Mouse (Mus musculus) embryonic facial prominence, embryonic 15.5 days (tissue): ENCODE data around the gene Mob3a. TPM values are rescaled to one million over a fixed set of nuclear protein-coding genes. Genes with fewer than 3 reads are reported as not detected.
A peak's percentile ranks its signal among the peaks of the same experiment; 100 is the strongest.

ENCODE experiments used
- ATAC-seq: fragments of 200-750 bp; cut with Nextera tagmentation; 2 replicates; pipeline ENCODE4 v1.8.0; 2017; ENCODE audit warnings: low read depth, moderate TSS enrichment; ENCODE audit not compliant: insufficient number of reproducible peaks, low FRiP score, low TSS enrichment
- H3K27ac ChIP-seq: fragments of 300-500 bp; sonication (generic); replicated peaks from 2 replicates; pipeline ENCODE4 v1.5.1; 2015; ENCODE audit warnings: mild to moderate bottlenecking, inconsistent platforms
- H3K27me3 ChIP-seq: fragments of 300-500 bp; sonication (generic); 2 replicates; pipeline ENCODE4 v1.6.1; 2015; ENCODE audit warnings: inconsistent platforms
- H3K36me3 ChIP-seq: fragments of 300-500 bp; sonication (generic); 2 replicates; pipeline ENCODE4 v1.6.1; 2015; ENCODE audit warnings: mild to moderate bottlenecking, inconsistent platforms
- H3K4me1 ChIP-seq: fragments of 300-500 bp; sonication (generic); 2 replicates; pipeline ENCODE4 v1.6.1; 2015; ENCODE audit warnings: inconsistent platforms
- H3K4me2 ChIP-seq: fragments of 300-500 bp; sonication (generic); replicated peaks from 2 replicates; pipeline ENCODE4 v1.6.1; 2015; ENCODE audit warnings: mild to moderate bottlenecking, inconsistent platforms
- H3K4me3 ChIP-seq: fragments of 300-500 bp; sonication (generic); replicated peaks from 2 replicates; pipeline ENCODE4 v1.5.1; 2015; ENCODE audit warnings: mild to moderate bottlenecking, inconsistent platforms
- H3K9ac ChIP-seq: fragments of 300-500 bp; sonication (generic); 2 replicates; pipeline ENCODE4 v1.6.1; 2015; ENCODE audit warnings: inconsistent platforms
- H3K9me3 ChIP-seq: fragments of 300-500 bp; sonication (generic); replicated peaks from 2 replicates; pipeline ENCODE4 v1.6.1; 2016; ENCODE audit warnings: inconsistent platforms
- WGBS: fragments of 180-500 bp; shearing (Covaris S2); methylation state at CpG from one replicate; pipeline ENCODE4 v1.1.7; 2015; 5-methylcytosine and 5-hydroxymethylcytosine counted together
- polyA plus RNA-seq: library from polyadenylated mRNA; unstranded; fragments of >200 nt; fragmentation: Nextera tagmentation; extraction: Ambion mirVana; gene quantifications from 2 replicates; pipeline ENCODE4 v1.2.1, GENCODE M21; 2015

Gene Mob3a
- polyA plus RNA-seq, 1 experiment from 2014 or later = 51.8 TPM

DNA sequence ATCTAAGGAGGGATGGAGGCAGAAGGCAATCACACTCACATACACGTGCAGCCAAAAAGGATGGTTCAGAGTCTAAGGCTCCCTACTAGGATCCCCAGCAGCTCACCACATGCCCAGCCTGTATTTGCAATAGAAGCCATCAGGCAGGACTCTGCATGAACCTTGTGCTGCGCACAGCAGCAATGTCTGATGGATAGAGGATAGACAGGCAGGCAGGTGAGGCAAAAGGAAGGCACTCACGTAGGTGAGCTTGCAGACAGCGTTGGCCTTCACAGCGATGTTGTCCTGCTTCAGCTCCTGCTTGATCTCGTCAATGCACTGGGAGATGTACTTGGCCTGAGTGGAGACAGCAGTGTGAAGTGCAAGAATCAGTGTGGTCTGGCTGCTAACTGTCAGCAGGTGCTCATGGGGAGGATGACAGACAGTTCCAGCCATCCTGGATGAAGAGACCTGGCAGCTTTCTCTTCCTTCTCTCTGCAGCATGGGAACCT is 30.9 kb upstream of the Mob3a start:
- WGBS = 92% methylated on average over 6 of the region's 6 CpGs
- Histone ChIP-seq H3K4me3 (no peak overlapping the region), H3K36me3 (peaks cover 74% of the 10 kb centered on the region), H3K27me3 (no peaks in the 10 kb centered on the region), H3K4me2 (no peak overlapping the region), H3K9ac (no peak overlapping the region), H3K9me3 (no peaks in the 10 kb centered on the region), H3K27ac (no peak overlapping the region), H3K4me1 (peaks cover 7% of the 10 kb centered on the region; the same call in 1 of the 2 replicates)
- ATAC-seq = no peak

- Histone ChIP-seq H3K27ac (no peak overlapping the region), H3K9me3 (no peaks in the 10 kb centered on the region), H3K4me1 (no peaks in the 10 kb centered on the region), H3K9ac (no peak overlapping the region), H3K4me2 (no peak overlapping the region), H3K27me3 (no peaks in the 10 kb centered on the region), H3K36me3 (peaks cover 100% of the 10 kb centered on the region), H3K4me3 (no peak overlapping the region)
- WGBS = 82% methylated on average over 5 of the region's 5 CpGs
- ATAC-seq = no peak
Measured at GRCm38 (mm10) chr10:80727369-80728127, 25.8 kb upstream of the Mob3a start.

DNA sequence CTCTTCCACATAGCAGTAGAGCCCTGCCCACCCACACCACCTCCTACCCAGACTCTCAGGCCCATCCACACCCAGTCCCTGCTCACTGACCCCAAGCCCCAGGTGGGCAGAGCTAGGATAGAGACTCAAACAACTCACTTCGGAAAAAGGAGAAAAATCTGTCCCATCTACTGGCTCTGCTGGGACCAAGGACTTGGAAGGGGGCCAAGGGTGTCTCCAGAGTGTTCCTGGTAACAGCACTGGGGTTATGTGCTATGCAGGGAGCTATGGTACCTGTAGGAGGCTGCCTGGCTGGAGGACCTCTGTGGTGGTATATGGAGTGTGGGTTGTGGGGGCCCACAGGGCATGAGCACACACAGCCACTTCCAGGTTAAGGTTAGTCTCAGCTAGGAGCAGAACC is 15.5 kb upstream of the Mob3a start:
- Histone ChIP-seq H3K36me3 (peaks cover 100% of the 10 kb centered on the region), H3K4me3 (no peak overlapping the region), H3K4me2 (no peak overlapping the region), H3K9ac (no peak overlapping the region), H3K27ac (no peak overlapping the region), H3K4me1 (no peaks in the 10 kb centered on the region), H3K27me3 (no peaks in the 10 kb centered on the region), H3K9me3 (no peaks in the 10 kb centered on the region)
- no peak for ATAC-seq
- 88% methylated on average over 1 of the region's 1 CpGs for WGBS

- Histone ChIP-seq H3K27me3 (no peaks in the 10 kb centered on the region), H3K9ac (no peak overlapping the region), H3K4me3 (no peak overlapping the region), H3K9me3 (no peaks in the 10 kb centered on the region), H3K4me2 (no peak overlapping the region), H3K4me1 (no peaks in the 10 kb centered on the region), H3K36me3 (peaks cover 97% of the 10 kb centered on the region), H3K27ac (no peak overlapping the region)
- no peak for ATAC-seq
- WGBS = 81% methylated on average over 3 of the region's 3 CpGs
Measured at GRCm38 (mm10) chr10:80710834-80711233, 9.1 kb upstream of the Mob3a start.

- Histone ChIP-seq H3K36me3 (peaks cover 44% of the 10 kb centered on the region), H3K4me2 (no peak overlapping the region), H3K27me3 (no peaks in the 10 kb centered on the region), H3K4me1 (peaks cover 29% of the 10 kb centered on the region), H3K27ac (no peak overlapping the region), H3K4me3 (no peak overlapping the region), H3K9me3 (no peaks in the 10 kb centered on the region), H3K9ac (no peak overlapping the region)
- ATAC-seq = no peak
- WGBS = 69% methylated on average over 3 of the region's 3 CpGs
Measured at GRCm38 (mm10) chr10:80705479-80705878, 3.7 kb upstream of the Mob3a start.

DNA sequence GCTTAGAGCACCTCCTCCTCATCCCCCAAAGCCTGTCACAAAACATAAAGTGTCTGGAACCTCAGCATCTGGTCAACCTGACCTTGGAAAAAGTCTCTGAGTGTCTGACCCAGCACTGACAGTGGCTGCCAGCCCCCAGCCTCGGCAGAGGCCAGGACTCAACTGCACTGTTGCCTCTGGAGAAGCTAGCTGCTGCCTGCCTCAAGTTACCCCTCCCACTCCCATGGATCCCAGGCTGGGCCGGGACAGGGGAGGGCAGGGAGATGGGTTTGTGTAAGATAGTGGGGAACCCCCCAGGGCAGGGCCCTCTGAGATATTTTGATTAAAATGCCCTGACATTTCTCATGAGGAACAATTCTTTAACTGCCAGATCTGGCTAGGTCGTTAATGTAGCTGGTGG is 3.3 kb upstream of the Mob3a start:
- no peak for ATAC-seq
- peaks cover 40% of the 10 kb centered on the region for H3K36me3 ChIP-seq
- H3K9ac ChIP-seq = no peak overlapping the region

GRCm38 (mm10) chr10:80704418-80704817 is 2.6 kb upstream of the Mob3a start:
- Histone ChIP-seq H3K4me2 (no peak overlapping the region), H3K27ac (no peak overlapping the region), H3K36me3 (peaks cover 34% of the 10 kb centered on the region), H3K4me3 (no peak overlapping the region), H3K4me1 (peaks cover 36% of the 10 kb centered on the region), H3K9ac (no peak overlapping the region), H3K27me3 (no peaks in the 10 kb centered on the region), H3K9me3 (no peaks in the 10 kb centered on the region)
- ATAC-seq = no peak
- WGBS = 83% methylated on average over 5 of the region's 5 CpGs

More for the DNA sequence above, 3.3 kb upstream of the Mob3a start:
- no peak overlapping the region for H3K27ac ChIP-seq
- no peaks in the 10 kb centered on the region for H3K9me3 ChIP-seq
- WGBS = 65% methylated on average over 3 of the region's 3 CpGs
- H3K4me2 ChIP-seq = no peak overlapping the region
- no peak overlapping the region for H3K4me3 ChIP-seq
- H3K4me1 ChIP-seq = peaks cover 33% of the 10 kb centered on the region
- H3K27me3 ChIP-seq = no peaks in the 10 kb centered on the region

- Histone ChIP-seq H3K27ac (no peak overlapping the region; the same call in 1 of the 2 replicates), H3K36me3 (peaks cover 26% of the 10 kb centered on the region), H3K4me2 (peak overlapping the region; percentile 90), H3K9ac (0 out of 2 replicates have a peak overlapping the region, but pooled peaks have one; percentile 55), H3K27me3 (no peaks in the 10 kb centered on the region), H3K4me3 (peak overlapping the region; percentile 70), H3K9me3 (no peaks in the 10 kb centered on the region), H3K4me1 (peaks cover 36% of the 10 kb centered on the region)
- ATAC-seq = no peak
- 86% methylated on average over 5 of the region's 5 CpGs for WGBS
Measured at GRCm38 (mm10) chr10:80703643-80704042, 1.9 kb upstream of the Mob3a start.

DNA sequence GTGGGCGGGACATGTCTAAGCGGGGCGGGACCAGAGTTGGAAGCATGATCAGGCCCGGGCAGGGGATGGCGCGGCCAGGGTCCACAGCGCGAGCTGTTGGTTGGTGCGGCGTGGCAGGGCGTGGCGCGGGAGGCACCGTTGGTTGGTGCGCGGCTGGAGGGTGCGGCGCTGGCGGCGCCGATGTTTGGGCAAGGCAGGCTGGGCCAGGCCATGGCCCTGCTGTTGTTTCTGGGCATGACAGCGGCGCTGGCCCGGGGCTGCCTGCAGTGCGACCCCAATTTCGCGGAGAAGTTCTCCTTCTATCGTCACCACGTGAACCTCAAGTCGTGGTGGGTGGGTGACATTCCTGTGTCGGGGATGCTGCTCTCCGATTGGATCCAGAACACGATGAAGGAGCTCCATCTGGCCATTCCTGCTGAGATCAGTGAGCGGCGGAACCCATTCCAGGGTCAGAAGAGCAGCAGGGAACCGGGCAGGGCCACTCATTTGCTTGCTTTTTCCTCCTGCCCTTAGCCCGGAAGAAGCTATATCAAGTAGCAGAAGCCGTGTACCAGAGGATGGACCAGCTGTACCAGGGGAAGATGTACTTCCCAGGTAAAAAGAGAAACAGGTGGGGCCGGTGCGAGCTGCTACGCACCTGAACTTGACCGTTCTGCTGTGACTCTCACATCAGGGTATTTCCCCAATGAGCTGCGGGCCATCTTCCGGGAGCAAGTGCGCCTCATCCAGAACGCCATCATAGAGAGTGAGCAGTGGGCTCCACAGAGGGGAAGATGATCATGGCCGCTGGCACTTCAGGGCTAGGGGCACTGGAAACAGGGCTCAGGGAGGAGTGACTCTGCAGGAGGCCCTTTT is 986 bp upstream of the Mob3a start:
- peak overlapping the region; percentile 86 for H3K27ac ChIP-seq
- peak overlapping the region; percentile 70 for H3K4me3 ChIP-seq
- 2% methylated on average over 47 of the region's 47 CpGs for WGBS

DNA sequence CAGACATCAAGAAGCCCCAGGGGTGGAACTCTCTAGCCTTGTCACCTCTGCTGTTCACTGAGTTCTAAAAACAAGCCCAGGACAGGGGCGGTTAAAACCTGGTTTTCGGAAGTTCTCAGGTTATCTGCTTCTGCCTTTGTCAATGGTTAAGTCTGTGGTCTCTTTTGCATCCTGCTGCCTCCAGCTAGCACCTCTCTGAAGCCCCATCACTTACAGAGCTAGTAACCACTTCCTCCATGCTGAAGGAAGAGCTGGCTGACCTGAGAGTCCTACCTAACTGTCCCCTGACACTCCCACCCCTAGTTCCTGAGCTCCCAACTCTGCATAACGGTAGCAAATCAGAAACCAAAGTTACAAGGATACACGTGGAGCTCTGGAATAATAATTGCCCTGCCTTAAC is 1.0 kb downstream of the Mob3a start:
- no peaks in the 10 kb centered on the region for H3K27me3 ChIP-seq
- H3K9ac ChIP-seq = no peak overlapping the region
- H3K4me2 ChIP-seq = peak overlapping the region; percentile 90
- ATAC-seq = no peak
- 0 out of 2 replicates have a peak overlapping the region, but pooled peaks have one; percentile 86 for H3K27ac ChIP-seq
- peaks cover 56% of the 10 kb centered on the region for H3K4me1 ChIP-seq
- peak overlapping the region; percentile 70 for H3K4me3 ChIP-seq
- no peaks in the 10 kb centered on the region for H3K36me3 ChIP-seq
- H3K9me3 ChIP-seq = no peaks in the 10 kb centered on the region
- 46% methylated on average over 4 of the region's 4 CpGs for WGBS

More for the DNA sequence above, 986 bp upstream of the Mob3a start:
- peaks cover 40% of the 10 kb centered on the region for H3K4me1 ChIP-seq
- H3K9ac ChIP-seq = peak overlapping the region; percentile 55
- ATAC-seq = peak; percentile 89
- H3K27me3 ChIP-seq = no peaks in the 10 kb centered on the region
- H3K4me2 ChIP-seq = peak overlapping the region; percentile 90
- H3K36me3 ChIP-seq = peaks cover 17% of the 10 kb centered on the region
- no peaks in the 10 kb centered on the region for H3K9me3 ChIP-seq

- no peak overlapping the region for H3K9ac ChIP-seq
- peak overlapping the region; percentile 90; the same call in 1 of the 2 replicates for H3K4me2 ChIP-seq
- H3K4me3 ChIP-seq = 0 out of 2 replicates have a peak overlapping the region, but pooled peaks have one; percentile 6
- peaks cover 61% of the 10 kb centered on the region for H3K4me1 ChIP-seq
- WGBS = 85% methylated on average over 7 of the region's 7 CpGs
- no peak overlapping the region for H3K27ac ChIP-seq
- H3K27me3 ChIP-seq = no peaks in the 10 kb centered on the region
- no peak for ATAC-seq
- H3K36me3 ChIP-seq = no peaks in the 10 kb centered on the region
- H3K9me3 ChIP-seq = no peaks in the 10 kb centered on the region
Measured at GRCm38 (mm10) chr10:80700038-80700504, 1.7 kb downstream of the Mob3a start.
